Mouse (Mus musculus) Patski (cell line): Measurements from ENCODE around the gene 0610030E20Rik. TPM values are rescaled to one million over a fixed set of nuclear protein-coding genes. Genes with fewer than 3 reads are reported as not detected.

ENCODE experiments used
- ATAC-seq: fragments of 100-300 bp; one replicate; pipeline ENCODE4 v1.8.0; 2021
- CTCF ChIA-PET: fragments of 350-600 bp; sonication (Branson Sonifier 250); formaldehyde crosslinking; loops from one replicate; lab custom pipeline; 2022; ENCODE audit warnings: inconsistent platforms; lab: Charles Lee
- POLR2A ChIA-PET: fragments of 350-600 bp; sonication (Branson Sonifier 250); formaldehyde crosslinking; loops from one replicate; lab custom pipeline; 2022; ENCODE audit warnings: antibody characterized with exemption, inconsistent platforms; lab: Charles Lee
- DNase-seq: peaks from one replicate; pipeline ENCODE4 v3.0.0-alpha.2; 2011; ENCODE audit warnings: low read depth, low spot score
- H3K27me3 ChIP-seq: fragments of 371-371 bp; one replicate; pipeline ENCODE4 v1.5.1; 2021
- CTCF ChIP-seq: fragments of 100-300 bp; IDR thresholded peaks from one replicate; pipeline ENCODE4 v1.5.1; 2021
- in situ Hi-C: fragments of 300-500 bp; cut with MboI; formaldehyde crosslinking; loops from 3 replicates; pipeline ENCODE4 v1.11.1; 2018; ENCODE audit warnings: low pct_unique_long_range_greater_than_20kb, mixed read lengths
- polyA plus RNA-seq: library from polyadenylated mRNA; unstranded; gene quantifications from one replicate; pipeline ENCODE4 v1.2.3, GENCODE M21; 2021

Gene 0610030E20Rik
- polyA plus RNA-seq, 1 experiment from 2014 or later: 13.8 TPM

GRCm38 (mm10) chr6:72366304-72366703 is 19.2 kb downstream of the 0610030E20Rik start:
- POLR2A ChIA-PET: interaction anchor here (0.6 to 0.9 kb wide), 2 partner anchors 23 to 282 kb away, joined by 3 to 6 read pairs; no protein-coding TSS in a partner anchor
- ATAC-seq (no peak), DNase-seq (no peak)
- no peak for TF ChIP-seq CTCF
- no peaks in the 10 kb centered on the region for H3K27me3 ChIP-seq
- CTCF ChIA-PET: no interaction called here
- in situ Hi-C loops: no loop called here

- no peaks in the 10 kb centered on the region for H3K27me3 ChIP-seq
- DNase-seq: no peak
- CTCF ChIA-PET: no interaction called here
- in situ Hi-C loops: no loop called here
- no peak for ATAC-seq
- TF ChIP-seq CTCF: no peak
- POLR2A ChIA-PET: interaction anchor here (0.6 to 0.9 kb wide), 2 partner anchors 23 to 283 kb away, joined by 3 to 6 read pairs; no protein-coding TSS in a partner anchor
Observed at GRCm38 (mm10) chr6:72366844-72367443, 19.8 kb downstream of the 0610030E20Rik start, which contains the start of gene Rnf181. TSS of gene Rnf181 (minus strand) at chr6:72366956.

- in situ Hi-C loops: no loop called here
- DNase-seq (no peak), ATAC-seq (no peak)
- H3K27me3 ChIP-seq: no peaks in the 10 kb centered on the region
- POLR2A ChIA-PET: no interaction called here
- CTCF ChIA-PET: no interaction called here
- TF ChIP-seq CTCF: no peak
Observed at GRCm38 (mm10) chr6:72367460-72367974, 20.4 kb downstream of the 0610030E20Rik start.

DNA sequence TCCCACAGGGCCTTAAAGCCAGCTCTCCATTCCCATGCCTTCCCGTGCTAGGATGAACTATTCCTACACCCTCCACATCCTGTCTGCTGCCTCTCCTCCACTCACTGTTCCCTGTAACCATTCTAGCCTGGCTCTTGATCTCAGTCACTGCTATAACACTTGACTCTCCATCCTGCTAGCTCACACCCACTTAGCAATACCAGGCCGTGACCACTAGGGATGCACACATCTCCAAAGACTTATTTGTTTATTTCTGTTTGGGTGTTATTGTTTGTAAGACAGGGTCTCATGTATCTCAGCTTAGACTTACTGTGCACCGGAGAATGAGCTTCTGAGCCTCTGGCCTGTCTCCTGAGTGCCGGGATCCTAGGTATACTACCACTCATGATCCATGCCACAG is 22.4 kb downstream of the 0610030E20Rik start:
- ATAC-seq (no peak), DNase-seq (no peak)
- peak; percentile 24 for TF ChIP-seq CTCF
- ChIA-PET POLR2A (no interaction called here), CTCF (interaction anchor here (1.0 to 2.2 kb wide), 2 partner anchors 10 to 14 kb away, joined by 3 to 7 read pairs; partner anchors contain the start of gene Tmem150a)
- in situ Hi-C loops: no loop called here
- H3K27me3 ChIP-seq: no peaks in the 10 kb centered on the region

DNA sequence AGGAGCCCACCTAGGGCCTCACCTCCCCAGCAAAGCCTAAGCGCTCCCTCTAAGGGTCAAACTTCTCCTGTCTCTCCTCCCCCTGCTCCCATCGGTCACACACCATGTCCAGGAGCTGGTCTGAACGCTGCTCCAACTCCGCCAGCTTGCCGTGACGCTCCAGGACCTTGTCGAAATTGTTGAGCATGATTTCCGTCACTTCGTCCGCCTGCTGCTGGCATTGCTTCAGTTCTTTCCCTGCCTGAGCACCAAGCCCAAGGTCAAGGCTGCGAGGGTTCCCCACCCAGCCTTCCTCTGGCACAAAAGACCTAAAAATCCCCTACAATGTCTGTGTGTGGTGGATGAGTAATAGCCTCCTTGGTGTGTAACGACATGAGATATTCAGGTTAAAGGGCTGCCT is 23.0 kb downstream of the 0610030E20Rik start:
- DNase-seq: no peak
- in situ Hi-C loops: no loop called here

DNA sequence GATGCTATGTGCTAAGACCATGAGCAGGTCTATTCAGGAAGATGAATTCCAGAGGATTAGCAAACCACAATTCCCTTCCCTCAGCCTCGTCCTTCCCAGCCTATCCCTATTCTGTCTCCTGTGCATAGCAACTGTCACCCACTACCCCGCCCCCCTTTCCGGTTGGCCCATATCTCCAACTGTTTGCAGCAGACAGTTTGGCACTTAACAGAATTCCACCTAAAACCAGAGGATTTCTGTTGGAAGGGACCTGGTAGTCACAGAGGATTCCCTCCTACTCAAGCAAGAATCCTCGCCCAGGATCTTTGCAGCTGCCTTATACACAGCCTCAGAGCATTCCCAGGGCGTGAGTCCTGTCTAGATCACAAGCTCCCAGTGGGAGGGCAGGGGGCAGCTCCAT is 24.0 kb downstream of the 0610030E20Rik start:
- peak; percentile 75 for ATAC-seq
- ChIA-PET POLR2A (interaction anchor here (1.1 kb wide), 1 partner anchor 19 kb away, joined by 4 read pairs; the partner anchor contains the start of gene Vamp8), CTCF (interaction anchor here (1.1 to 2.2 kb wide), 3 partner anchors 10 to 19 kb away, joined by 4 to 7 read pairs (median 6); partner anchors contain the start of genes Tmem150a and Vamp8)
- H3K27me3 ChIP-seq: no peaks in the 10 kb centered on the region
- in situ Hi-C loops: no loop called here
- no peak for DNase-seq
- no peak for TF ChIP-seq CTCF

More for the DNA sequence above, 23.0 kb downstream of the 0610030E20Rik start:
- H3K27me3 ChIP-seq: no peaks in the 10 kb centered on the region
- ChIA-PET POLR2A (interaction anchor here (0.6 kb wide), 1 partner anchor 22 kb away, joined by 3 read pairs; no protein-coding TSS in a partner anchor), CTCF (interaction anchor here (1.9 to 2.2 kb wide), 2 partner anchors 14 to 20 kb away, joined by 6 to 7 read pairs; partner anchors contain the start of genes Tmem150a and Vamp8)
- ATAC-seq: no peak
- TF ChIP-seq CTCF: no peak

DNA sequence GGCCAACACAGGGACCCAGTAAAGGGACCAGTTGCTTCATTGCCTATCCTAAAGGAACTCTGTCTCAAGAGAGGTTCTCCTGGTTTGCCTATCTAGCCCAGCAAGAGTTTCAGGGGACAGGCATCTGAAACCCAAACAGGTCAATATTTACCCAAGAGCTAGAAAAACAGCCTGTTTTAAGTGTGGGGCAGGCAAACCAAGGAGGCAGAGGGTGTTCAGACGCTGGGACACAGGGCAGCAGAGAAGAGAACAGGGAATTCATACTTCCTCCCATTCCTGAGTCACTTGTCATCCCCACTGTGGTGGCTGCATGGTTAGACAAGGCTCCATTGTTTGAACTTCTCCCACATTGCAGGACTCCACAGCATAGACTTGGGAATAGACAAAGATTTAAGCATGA is 24.5 kb downstream of the 0610030E20Rik start:
- TF ChIP-seq CTCF: no peak
- CTCF ChIA-PET: interaction anchor here (1.1 to 1.9 kb wide), 2 partner anchors 9 to 19 kb away, joined by 4 to 6 read pairs; partner anchors contain the start of gene Vamp8
- POLR2A ChIA-PET: interaction anchor here (1.1 kb wide), 1 partner anchor 19 kb away, joined by 4 read pairs; the partner anchor contains the start of gene Vamp8
- H3K27me3 ChIP-seq: no peaks in the 10 kb centered on the region
- in situ Hi-C loops: no loop called here
- peak; percentile 45 for ATAC-seq
- no peak for DNase-seq

DNA sequence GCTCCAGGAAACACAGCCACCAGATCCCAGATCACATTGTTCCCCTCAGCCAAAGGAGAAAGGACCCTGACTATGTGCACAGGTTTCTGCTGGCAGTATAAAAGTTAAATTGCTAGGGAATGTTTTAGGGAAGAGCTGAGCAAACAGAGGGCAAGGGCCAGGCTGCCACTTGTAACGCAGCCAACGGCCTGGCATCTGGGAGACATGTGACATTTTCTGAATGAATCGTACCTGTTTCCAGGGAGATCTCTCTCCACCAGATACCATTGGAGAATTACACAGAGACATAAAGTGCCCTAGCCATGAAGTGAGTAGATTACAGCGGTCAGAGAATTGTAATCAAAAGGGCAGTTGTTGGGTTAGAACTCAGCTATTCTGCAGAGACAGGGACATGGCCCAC is 26.1 kb downstream of the 0610030E20Rik start:
- TF ChIP-seq CTCF: no peak
- no peaks in the 10 kb centered on the region for H3K27me3 ChIP-seq
- ChIA-PET POLR2A (no interaction called here), CTCF (interaction anchor here (1.0 kb wide), 1 partner anchor 17 kb away, joined by 3 read pairs; the partner anchor contains the start of gene Vamp8)
- DNase-seq: no peak
- in situ Hi-C loops: no loop called here
- ATAC-seq: no peak

- no peak for ATAC-seq
- in situ Hi-C loops: no loop called here
- ChIA-PET POLR2A (no interaction called here), CTCF (no interaction called here)
- no peak for DNase-seq
- no peaks in the 10 kb centered on the region for H3K27me3 ChIP-seq
- TF ChIP-seq CTCF: no peak
Observed at GRCm38 (mm10) chr6:72374206-72374605, 27.1 kb downstream of the 0610030E20Rik start.

DNA sequence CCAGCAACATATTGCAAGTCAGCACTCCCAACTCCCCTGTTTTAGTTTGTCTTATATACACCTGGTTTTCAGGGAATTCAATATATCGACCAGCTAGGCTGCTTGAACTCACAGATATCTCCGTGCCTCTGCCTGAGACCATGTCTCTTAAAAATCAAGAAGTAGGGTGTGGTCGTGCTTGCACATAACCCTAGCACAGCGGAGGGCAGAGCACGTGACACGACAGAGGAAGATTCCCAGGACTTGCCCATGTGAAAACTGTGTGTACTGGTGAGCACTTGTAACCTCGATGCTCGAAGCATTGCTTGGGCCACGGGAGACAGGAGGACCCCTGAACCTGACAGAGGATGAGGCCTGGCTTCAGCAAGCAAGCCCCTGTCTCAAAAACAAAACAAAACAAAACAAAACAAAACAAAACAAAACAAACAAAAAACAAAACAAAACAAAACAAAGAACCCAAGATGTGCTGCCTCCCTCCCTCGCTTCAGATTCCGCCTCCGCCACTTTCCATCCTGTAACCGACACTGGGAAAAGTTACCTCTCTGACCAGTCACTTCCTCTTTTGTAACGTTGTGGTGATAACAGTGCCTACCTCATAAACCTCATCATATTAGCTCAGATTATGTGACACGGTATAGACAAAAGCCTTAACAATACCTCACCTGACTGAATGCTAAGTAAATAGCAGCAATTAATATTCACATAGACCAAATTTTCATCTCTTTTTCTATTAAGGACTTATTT is 27.9 kb downstream of the 0610030E20Rik start:
- TF ChIP-seq CTCF: no peak
- no peak for DNase-seq
- ATAC-seq: no peak
- in situ Hi-C loops: no loop called here
- ChIA-PET CTCF (no interaction called here), POLR2A (interaction anchor here (0.7 to 1.4 kb wide), 2 partner anchors 8 to 20 kb away, joined by 6 to 7 read pairs; partner anchors contain the start of gene Tmem150a)
- H3K27me3 ChIP-seq: no peaks in the 10 kb centered on the region
